Mouse (Mus musculus) spleen, adult 2 months (tissue): ENCODE results near the gene Ythdf1.

ENCODE experiments used
- CTCF ChIP-seq: fragments of 200-500 bp; IDR thresholded peaks from 2 replicates; pipeline ENCODE4 v1.5.1; 2011; ENCODE audit warnings: mild to moderate bottlenecking, inconsistent platforms; ENCODE audit not compliant: insufficient read depth, insufficient read length, insufficient replicate concordance; ENCODE audit errors: extremely low read depth
- POLR2A ChIP-seq: fragments of 200-500 bp; IDR thresholded peaks from 2 replicates; pipeline ENCODE4 v1.6.1; 2011; ENCODE audit warnings: low read depth, low read length, inconsistent platforms

DNA sequence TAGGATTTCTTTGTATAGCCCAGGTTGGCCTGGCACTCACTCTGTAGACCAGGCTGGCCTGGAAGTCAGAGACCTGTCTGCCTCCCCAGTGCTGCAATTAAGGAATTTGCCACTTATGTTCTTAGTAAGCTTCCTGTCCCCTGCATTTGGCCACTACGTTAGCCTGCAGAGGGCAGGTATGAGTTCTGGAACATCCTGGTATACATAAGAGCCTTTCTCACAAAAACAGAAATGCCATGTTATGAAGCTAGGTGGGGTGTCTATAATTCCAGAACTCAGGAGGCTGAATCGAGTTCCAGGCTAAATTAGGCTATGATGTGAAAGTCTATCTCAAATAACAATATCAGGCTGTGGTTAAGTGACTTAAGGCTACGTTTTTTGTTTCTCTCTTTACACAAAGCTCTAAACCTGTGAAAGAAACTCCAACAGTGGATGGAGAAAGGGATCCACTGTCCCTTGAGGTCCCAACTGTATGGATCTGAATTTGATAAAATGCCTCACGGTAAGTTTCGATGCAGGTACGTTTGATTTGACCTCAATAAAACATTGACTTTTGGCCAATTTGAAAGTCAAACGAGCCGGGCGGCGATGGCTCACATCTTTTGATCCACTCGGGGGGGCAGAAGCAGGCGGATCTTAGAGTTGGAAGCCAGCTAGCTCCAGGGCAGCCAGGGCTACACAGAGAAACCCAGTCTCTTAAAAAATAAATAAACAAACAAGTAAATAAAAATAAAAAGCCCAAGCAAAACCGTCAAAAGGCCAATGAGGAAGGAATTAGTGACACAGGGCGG, 45.5 kb upstream of the Ythdf1 start:
- no peak for TF ChIP-seq POLR2A
- TF ChIP-seq CTCF, result no peak
